Mouse (Mus musculus): ENCODE data around the gene Mchr1. TPM values are rescaled to one million over a fixed set of nuclear protein-coding genes. Genes with fewer than 3 reads are reported as not detected.
A peak's percentile ranks its signal among the peaks of the same experiment; 100 is the strongest.

The Mchr1 gene
- polyA plus RNA-seq, 1 experiment, result 1.1 TPM

DNA sequence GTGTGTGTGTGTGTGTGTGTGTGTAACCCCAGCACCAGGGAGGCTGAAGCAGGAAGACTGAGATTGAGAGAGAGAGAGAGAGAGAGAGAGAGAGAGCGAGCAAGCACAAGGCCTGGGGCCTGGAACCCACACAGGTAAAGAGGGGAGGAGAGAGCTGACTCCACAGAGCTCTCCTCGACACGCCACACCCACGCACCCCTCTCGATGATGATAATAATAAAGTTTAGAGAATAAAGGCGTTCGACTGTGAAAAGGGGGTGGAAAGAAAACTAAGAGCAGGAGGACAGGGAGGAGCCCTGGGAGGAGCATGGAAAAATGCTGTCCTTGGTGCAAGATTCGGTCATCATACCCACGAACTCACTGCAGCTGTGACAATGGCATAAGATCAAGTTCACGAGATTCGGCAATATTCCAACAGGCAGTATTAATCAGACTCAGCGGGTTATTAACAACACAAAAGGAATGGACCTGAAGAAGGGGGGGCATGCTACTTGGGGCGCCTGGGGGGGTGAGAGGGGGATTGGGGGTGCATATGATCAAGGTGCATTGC is 4.6 kb downstream of the Mchr1 start:
- Histone ChIP-seq H3K4me3 (ENCODE audit: insufficient read depth, low read length) (no peak overlapping the region), H3K27ac (ENCODE audit: insufficient read depth, low read length) (no peak overlapping the region), H3K4me1 (ENCODE audit: control insufficient read depth, insufficient read depth, low read length) (no peaks in the 10 kb centered on the region; the same call in 1 of the 2 replicates)
- TF ChIP-seq CTCF (IDR thresholded peaks at IDR 0.05; ENCODE audit: borderline replicate concordance, insufficient read depth, low read length), result no peak
- no peak for TF ChIP-seq POLR2A (IDR thresholded peaks at IDR 0.05; ENCODE audit: low read depth, low read length)

DNA sequence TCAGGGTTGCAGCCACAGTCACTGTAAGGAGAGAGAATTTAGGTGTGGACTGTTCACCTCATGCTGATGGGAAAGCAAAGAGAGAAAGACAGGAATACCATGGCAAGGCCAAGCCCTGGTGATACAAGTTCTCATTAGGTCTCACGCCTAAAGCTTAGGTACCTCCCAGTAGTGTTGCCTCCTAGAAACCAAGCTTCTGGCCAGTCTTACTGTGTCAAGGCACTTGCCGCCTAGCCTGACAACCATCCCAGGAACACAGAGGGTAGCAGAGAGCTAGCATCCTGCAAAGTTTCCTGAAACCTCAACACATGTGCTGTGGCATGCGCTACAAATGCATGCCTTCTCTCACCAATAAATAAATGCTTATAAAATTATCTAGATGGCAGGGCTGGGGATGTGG is 11.6 kb downstream of the Mchr1 start:
- H3K4me1 ChIP-seq (ENCODE audit: control insufficient read depth, insufficient read depth, low read length), result peaks cover 17% of the 10 kb centered on the region
- TF ChIP-seq CTCF (IDR thresholded peaks at IDR 0.05; ENCODE audit: borderline replicate concordance, insufficient read depth, low read length) (no peak), POLR2A (IDR thresholded peaks at IDR 0.05; ENCODE audit: low read depth, low read length) (no peak)
- peak overlapping the region; percentile 89 for H3K27ac ChIP-seq (ENCODE audit: insufficient read depth, low read length)

DNA sequence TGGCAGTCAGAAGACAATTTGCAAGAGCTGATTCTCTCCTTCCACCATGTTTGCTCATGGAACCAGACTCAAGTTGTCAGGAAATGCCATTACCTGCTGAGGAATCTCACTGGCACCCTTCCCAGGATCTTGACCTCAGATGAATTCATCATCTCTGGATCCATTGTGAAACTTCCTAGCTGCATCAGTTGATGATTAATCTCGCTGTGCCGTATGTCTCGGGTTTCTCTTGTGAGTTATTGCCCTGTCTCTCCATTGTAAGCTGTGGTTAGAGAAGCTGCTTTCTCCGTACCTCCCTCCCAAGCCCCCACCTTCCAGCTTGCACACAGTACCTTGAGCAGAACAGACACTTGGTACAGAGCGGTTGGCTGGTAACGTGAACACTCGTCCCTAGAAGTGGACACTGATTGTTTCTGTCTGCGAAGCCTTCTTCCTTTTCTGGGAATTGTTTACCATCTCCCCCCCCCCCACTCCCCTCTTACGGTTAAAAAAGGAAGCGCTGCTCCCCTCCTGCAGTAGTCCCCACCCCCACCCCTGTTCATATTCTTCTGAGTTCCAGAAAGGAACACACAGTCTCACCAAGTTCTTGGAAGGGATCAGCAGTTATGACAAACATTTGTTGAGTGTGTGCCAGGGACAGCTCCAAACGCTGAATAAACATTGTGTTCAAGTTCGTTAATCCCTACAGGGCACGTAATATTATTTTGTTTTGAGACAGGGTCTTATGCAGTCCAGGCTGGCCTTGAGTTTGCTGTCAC is 12.5 kb downstream of the Mchr1 start:
- Histone ChIP-seq H3K4me1 (ENCODE audit: control insufficient read depth, insufficient read depth, low read length) (peaks cover 17% of the 10 kb centered on the region), H3K4me3 (ENCODE audit: insufficient read depth, low read length) (no peak overlapping the region), H3K27ac (ENCODE audit: insufficient read depth, low read length) (peak overlapping the region; percentile 89)
- TF ChIP-seq CTCF (IDR thresholded peaks at IDR 0.05; ENCODE audit: borderline replicate concordance, insufficient read depth, low read length) (no peak), POLR2A (IDR thresholded peaks at IDR 0.05; ENCODE audit: low read depth, low read length) (no peak; the same call in 1 of the 2 replicates)

More for the DNA sequence above, 11.6 kb downstream of the Mchr1 start:
- H3K4me3 ChIP-seq (ENCODE audit: insufficient read depth, low read length), result no peak overlapping the region

- peaks cover 17% of the 10 kb centered on the region for H3K4me1 ChIP-seq (ENCODE audit: control insufficient read depth, insufficient read depth, low read length)
Measured at GRCm38 (mm10) chr15:81248341-81248679, 13.0 kb downstream of the Mchr1 start.

DNA sequence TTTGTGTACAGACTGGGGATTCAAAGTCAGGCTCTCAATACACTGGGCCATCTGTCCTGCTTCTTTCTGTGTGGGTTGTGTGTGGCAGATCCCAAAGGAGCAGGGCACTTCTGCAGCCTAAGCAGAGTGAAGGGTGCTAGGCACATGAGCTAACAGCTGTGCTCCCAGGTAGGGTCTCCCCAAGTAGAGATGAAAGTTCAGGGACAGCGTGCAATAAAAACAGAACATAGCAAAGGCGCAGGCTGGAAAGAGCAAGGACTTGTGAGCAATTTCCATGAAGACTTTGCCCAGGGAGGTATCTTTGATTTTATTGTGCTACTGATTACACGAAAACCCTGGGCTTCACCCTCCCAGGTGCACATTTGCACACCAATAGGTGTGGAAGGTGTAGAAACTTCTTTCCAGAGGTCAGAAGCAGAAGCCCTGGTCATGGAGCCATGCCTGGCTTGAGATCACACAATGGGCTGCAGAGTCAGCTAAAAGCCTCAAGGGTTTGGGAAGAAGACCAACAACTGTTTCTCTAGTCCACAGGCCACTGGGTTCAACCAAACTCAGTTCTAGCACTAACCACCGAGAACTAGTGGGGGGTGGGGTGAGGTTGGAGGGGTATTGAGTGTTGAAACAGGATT is 13.8 kb downstream of the Mchr1 start:
- Histone ChIP-seq H3K4me1 (ENCODE audit: control insufficient read depth, insufficient read depth, low read length) (peaks cover 17% of the 10 kb centered on the region), H3K4me3 (ENCODE audit: insufficient read depth, low read length) (no peak overlapping the region), H3K27ac (ENCODE audit: insufficient read depth, low read length) (peak overlapping the region; percentile 36; the same call in 1 of the 2 replicates)
- TF ChIP-seq POLR2A (IDR thresholded peaks at IDR 0.05; ENCODE audit: low read depth, low read length) (no peak), CTCF (IDR thresholded peaks at IDR 0.05; ENCODE audit: borderline replicate concordance, insufficient read depth, low read length) (no peak)

More at GRCm38 (mm10) chr15:81248341-81248679, 13.0 kb downstream of the Mchr1 start:
- Histone ChIP-seq H3K27ac (ENCODE audit: insufficient read depth, low read length) (peak overlapping the region; percentile 89), H3K4me3 (ENCODE audit: insufficient read depth, low read length) (no peak overlapping the region)
- TF ChIP-seq POLR2A (IDR thresholded peaks at IDR 0.05; ENCODE audit: low read depth, low read length) (no peak), CTCF (IDR thresholded peaks at IDR 0.05; ENCODE audit: borderline replicate concordance, insufficient read depth, low read length) (no peak)

- Histone ChIP-seq H3K4me1 (ENCODE audit: control insufficient read depth, insufficient read depth, low read length) (peaks cover 11% of the 10 kb centered on the region), H3K4me3 (ENCODE audit: insufficient read depth, low read length) (no peak overlapping the region), H3K27ac (ENCODE audit: insufficient read depth, low read length) (no peak overlapping the region)
- no peak for TF ChIP-seq CTCF (IDR thresholded peaks at IDR 0.05; ENCODE audit: borderline replicate concordance, insufficient read depth, low read length)
- no peak for TF ChIP-seq POLR2A (IDR thresholded peaks at IDR 0.05; ENCODE audit: low read depth, low read length)
Measured at GRCm38 (mm10) chr15:81252626-81253174, 17.4 kb downstream of the Mchr1 start.

GRCm38 (mm10) chr15:81253585-81253984 is 18.3 kb downstream of the Mchr1 start:
- no peak overlapping the region for H3K27ac ChIP-seq (ENCODE audit: insufficient read depth, low read length)
- no peak for TF ChIP-seq POLR2A (IDR thresholded peaks at IDR 0.05; ENCODE audit: low read depth, low read length)
- no peak for TF ChIP-seq CTCF (IDR thresholded peaks at IDR 0.05; ENCODE audit: borderline replicate concordance, insufficient read depth, low read length)
- H3K4me3 ChIP-seq (ENCODE audit: insufficient read depth, low read length), result no peak overlapping the region
- peaks cover 10% of the 10 kb centered on the region; the same call in 1 of the 2 replicates for H3K4me1 ChIP-seq (ENCODE audit: control insufficient read depth, insufficient read depth, low read length)

- TF ChIP-seq POLR2A (IDR thresholded peaks at IDR 0.05; ENCODE audit: low read depth, low read length), result no peak
- TF ChIP-seq CTCF (IDR thresholded peaks at IDR 0.05; ENCODE audit: borderline replicate concordance, insufficient read depth, low read length), result no peak
- H3K4me3 ChIP-seq (ENCODE audit: insufficient read depth, low read length), result no peak overlapping the region
- H3K4me1 ChIP-seq (ENCODE audit: control insufficient read depth, insufficient read depth, low read length), result peaks cover 6% of the 10 kb centered on the region; the same call in 1 of the 2 replicates
- no peak overlapping the region for H3K27ac ChIP-seq (ENCODE audit: insufficient read depth, low read length)
Measured at GRCm38 (mm10) chr15:81254113-81254640, 18.9 kb downstream of the Mchr1 start.

- Histone ChIP-seq H3K27ac (ENCODE audit: insufficient read depth, low read length) (no peak overlapping the region), H3K4me3 (ENCODE audit: insufficient read depth, low read length) (no peak overlapping the region), H3K4me1 (ENCODE audit: control insufficient read depth, insufficient read depth, low read length) (0 out of 2 replicates have a peak, but pooled peaks cover 4% of the 10 kb centered on the region)
- TF ChIP-seq POLR2A (IDR thresholded peaks at IDR 0.05; ENCODE audit: low read depth, low read length) (no peak), CTCF (IDR thresholded peaks at IDR 0.05; ENCODE audit: borderline replicate concordance, insufficient read depth, low read length) (no peak)
Measured at GRCm38 (mm10) chr15:81255063-81255462, 19.8 kb downstream of the Mchr1 start.
